Mouse (Mus musculus): Measurements from ENCODE around the gene Rreb1. TPM values are rescaled to one million over a fixed set of nuclear protein-coding genes. Genes with fewer than 3 reads are reported as not detected.

The Rreb1 gene
- polyA plus RNA-seq, 1 experiment from 2014 or later: 21.1 TPM

DNA sequence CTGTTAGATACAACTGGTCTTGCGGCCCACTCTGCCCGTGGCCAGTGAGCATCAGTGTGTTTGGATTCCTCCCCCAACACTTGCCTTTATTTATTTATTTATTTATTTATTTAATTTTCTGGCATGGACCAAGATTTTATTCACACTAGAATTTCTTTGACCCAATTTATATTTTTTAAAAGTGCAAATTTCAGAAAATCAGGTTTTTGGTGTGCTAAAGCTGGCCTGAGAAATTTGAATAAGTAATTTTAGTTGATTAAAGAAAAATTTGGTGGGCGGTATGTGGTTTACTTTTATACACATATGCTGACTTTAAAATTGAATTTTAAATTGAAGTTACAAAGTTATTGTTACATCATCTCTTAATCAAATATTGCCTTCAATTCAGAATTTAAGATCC is 82.0 kb downstream of the Rreb1 start:
- H3K27me3 ChIP-seq: no peaks in the 10 kb centered on the region
- no peak for TF ChIP-seq CTCF (IDR thresholded peaks at IDR 0.05)
- CTCF ChIA-PET: interaction anchor here (1.4 kb wide), 1 partner anchor 12 kb away, joined by 4 read pairs; no protein-coding TSS in a partner anchor
- DNase-seq (ENCODE audit: low read depth, low spot score): no peak
- POLR2A ChIA-PET: no interaction called here
- in situ Hi-C loops (cut with MboI; ENCODE audit: low pct_unique_long_range_greater_than_20kb): no loop called here
- no peak for ATAC-seq

DNA sequence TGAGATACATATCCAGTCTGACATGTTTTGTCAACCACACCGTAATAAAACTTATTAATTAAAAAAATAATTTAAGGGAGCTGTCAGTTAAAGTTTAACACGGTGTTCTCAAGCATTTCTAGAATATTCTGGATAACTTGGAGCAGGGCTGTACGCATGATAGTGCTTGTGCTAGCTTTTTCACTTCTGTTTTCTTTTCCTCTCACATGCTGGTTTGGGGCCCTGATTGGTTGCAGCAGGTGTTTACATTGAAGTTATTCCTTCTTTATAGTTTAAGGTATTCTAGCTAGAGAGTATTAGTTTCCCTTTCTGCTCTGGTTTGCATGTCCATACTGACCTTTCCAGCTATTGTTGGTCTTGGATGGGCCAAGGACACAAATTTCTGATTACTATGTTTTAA is 82.6 kb downstream of the Rreb1 start:
- in situ Hi-C loops (cut with MboI; ENCODE audit: low pct_unique_long_range_greater_than_20kb): no loop called here
- no peak for DNase-seq (ENCODE audit: low read depth, low spot score)
- POLR2A ChIA-PET: no interaction called here
- no peak for TF ChIP-seq CTCF (IDR thresholded peaks at IDR 0.05)
- no peak for ATAC-seq
- CTCF ChIA-PET: interaction anchor here (1.4 kb wide), 1 partner anchor 11 kb away, joined by 4 read pairs; no protein-coding TSS in a partner anchor
- no peaks in the 10 kb centered on the region for H3K27me3 ChIP-seq

DNA sequence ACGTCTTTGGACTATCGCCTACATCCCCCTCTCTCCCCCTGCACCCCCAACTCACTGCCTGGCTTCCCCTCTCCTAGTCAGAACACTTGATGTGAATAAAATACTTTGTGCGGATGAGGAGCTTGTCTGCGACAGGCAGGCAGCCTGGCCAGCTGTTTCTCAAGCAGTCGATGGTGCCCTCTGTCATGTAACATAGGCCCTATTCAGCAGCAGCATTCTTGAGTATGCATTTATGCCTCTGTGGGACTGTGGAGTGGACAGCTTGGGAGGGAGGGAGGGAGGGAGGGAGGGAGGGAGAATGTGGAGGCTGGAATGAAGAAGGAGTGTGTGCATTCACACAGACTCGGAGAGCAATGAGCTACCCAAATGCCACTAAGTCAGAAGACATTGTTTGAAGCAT is 84.3 kb downstream of the Rreb1 start:
- ChIA-PET POLR2A (no interaction called here), CTCF (interaction anchor here (1.1 kb wide), 1 partner anchor 19 kb away, joined by 3 read pairs; no protein-coding TSS in a partner anchor)
- ATAC-seq: no peak

DNA sequence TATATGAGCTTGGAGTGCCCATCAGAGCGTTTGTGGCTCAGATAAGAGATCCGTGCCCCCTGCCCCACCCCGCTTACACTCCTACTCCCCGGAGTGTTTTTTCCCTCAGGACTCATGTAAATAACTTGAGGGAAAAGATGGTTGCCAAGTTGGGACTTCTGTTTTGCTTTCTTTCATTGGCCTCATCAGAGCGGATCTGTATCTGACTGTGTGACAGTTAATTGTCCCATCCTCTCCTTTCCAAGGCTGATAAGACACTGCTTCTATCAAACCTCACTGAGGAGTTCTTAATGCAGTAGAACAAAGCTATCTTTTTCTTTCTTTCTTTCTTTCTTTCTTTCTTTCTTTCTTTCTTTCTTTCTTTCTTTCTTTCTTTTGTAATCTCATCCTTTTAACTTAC is 85.4 kb downstream of the Rreb1 start:
- ChIA-PET POLR2A (interaction anchor here (0.6 kb wide), 1 partner anchor 166 kb away, joined by 4 read pairs; no protein-coding TSS in a partner anchor), CTCF (no interaction called here)
- ATAC-seq: no peak
- no peaks in the 10 kb centered on the region for H3K27me3 ChIP-seq
- in situ Hi-C loops (cut with MboI; ENCODE audit: low pct_unique_long_range_greater_than_20kb): no loop called here
- no peak for DNase-seq (ENCODE audit: low read depth, low spot score)
- TF ChIP-seq CTCF (IDR thresholded peaks at IDR 0.05): no peak

More for the DNA sequence above, 84.3 kb downstream of the Rreb1 start:
- no peak for DNase-seq (ENCODE audit: low read depth, low spot score)
- no peak for TF ChIP-seq CTCF (IDR thresholded peaks at IDR 0.05)
- H3K27me3 ChIP-seq: no peaks in the 10 kb centered on the region
- in situ Hi-C loops (cut with MboI; ENCODE audit: low pct_unique_long_range_greater_than_20kb): no loop called here

DNA sequence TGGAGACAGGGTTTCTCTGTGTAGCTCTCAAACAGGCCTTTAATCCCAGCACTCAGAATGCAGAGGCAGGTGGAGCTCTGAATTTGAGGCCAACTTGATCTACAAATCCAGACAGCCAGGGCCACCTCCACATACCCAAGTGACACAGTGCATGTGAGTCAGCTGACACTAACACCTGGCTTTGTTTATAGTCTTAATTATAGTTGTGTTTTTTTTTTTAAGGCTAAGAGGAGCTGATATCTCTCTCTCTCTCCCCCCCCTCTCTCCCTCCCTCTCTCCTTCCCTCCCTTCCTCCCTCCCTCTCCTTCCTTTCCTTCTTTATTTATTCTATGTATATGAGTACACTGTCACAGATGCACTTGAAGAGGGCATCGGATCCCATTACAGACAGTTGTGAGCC is 86.5 kb downstream of the Rreb1 start:
- H3K27me3 ChIP-seq: no peaks in the 10 kb centered on the region
- TF ChIP-seq CTCF (IDR thresholded peaks at IDR 0.05): no peak
- ChIA-PET POLR2A (interaction anchor here (1.1 kb wide), 1 partner anchor 80 kb away, joined by 3 read pairs; no protein-coding TSS in a partner anchor), CTCF (no interaction called here)
- no peak for ATAC-seq
- in situ Hi-C loops (cut with MboI; ENCODE audit: low pct_unique_long_range_greater_than_20kb): no loop called here
- DNase-seq (ENCODE audit: low read depth, low spot score): no peak

DNA sequence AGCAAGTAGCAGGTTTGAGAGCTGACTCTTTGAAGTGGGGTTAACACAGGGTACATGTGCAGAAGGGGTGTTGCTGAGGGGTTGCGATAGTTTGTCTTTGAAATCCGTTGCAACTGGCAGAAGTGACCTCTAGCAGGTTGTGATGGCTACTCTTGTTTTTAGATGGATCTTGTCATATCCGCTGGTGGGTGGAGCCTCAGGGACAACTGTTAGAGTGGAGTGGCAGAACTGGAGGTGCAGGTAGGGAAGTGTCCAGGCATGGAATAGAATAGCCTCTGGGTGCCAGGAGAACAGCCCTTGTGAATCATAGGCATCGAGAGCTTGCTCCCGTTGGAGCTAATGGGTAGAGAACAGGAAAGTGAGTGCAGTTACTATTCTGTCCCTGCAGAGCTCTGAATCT is 88.1 kb downstream of the Rreb1 start:
- in situ Hi-C loops (cut with MboI; ENCODE audit: low pct_unique_long_range_greater_than_20kb): no loop called here
- no peak for ATAC-seq
- no peak for TF ChIP-seq CTCF (IDR thresholded peaks at IDR 0.05)
- CTCF ChIA-PET: interaction anchor here (0.8 to 1.6 kb wide), 3 partner anchors 15 to 30 kb away, joined by 3 to 4 read pairs (median 3); no protein-coding TSS in a partner anchor
- POLR2A ChIA-PET: interaction anchor here (0.9 kb wide), 1 partner anchor 14 kb away, joined by 5 read pairs; no protein-coding TSS in a partner anchor
- no peak for DNase-seq (ENCODE audit: low read depth, low spot score)
- no peaks in the 10 kb centered on the region for H3K27me3 ChIP-seq

DNA sequence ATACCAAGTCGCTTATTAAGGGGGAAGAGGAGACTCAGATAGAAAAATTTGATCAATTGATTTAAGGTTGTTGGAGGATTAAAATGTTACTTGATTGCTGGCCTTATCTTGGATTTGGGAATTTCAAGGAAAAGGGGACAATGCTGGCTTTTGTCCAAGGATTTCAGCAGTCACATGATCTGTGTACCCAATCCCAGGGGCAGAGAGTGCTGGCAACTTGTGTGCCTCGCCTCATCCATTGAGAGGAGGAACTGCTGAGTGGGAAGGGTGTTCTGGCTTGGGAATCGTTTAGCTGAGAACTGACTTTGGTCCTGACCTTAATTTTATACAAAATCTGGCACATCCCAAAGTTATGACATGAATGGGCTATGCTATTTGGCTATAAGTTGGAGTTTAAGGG is 88.6 kb downstream of the Rreb1 start:
- no peak for TF ChIP-seq CTCF (IDR thresholded peaks at IDR 0.05)
- CTCF ChIA-PET: interaction anchor here (0.8 to 1.1 kb wide), 2 partner anchors 14 to 29 kb away, joined by 3 read pairs; no protein-coding TSS in a partner anchor
- ATAC-seq: no peak
- no peak for DNase-seq (ENCODE audit: low read depth, low spot score)
- in situ Hi-C loops (cut with MboI; ENCODE audit: low pct_unique_long_range_greater_than_20kb): no loop called here
- H3K27me3 ChIP-seq: no peaks in the 10 kb centered on the region
- POLR2A ChIA-PET: interaction anchor here (0.6 kb wide), 1 partner anchor 79 kb away, joined by 4 read pairs; no protein-coding TSS in a partner anchor

DNA sequence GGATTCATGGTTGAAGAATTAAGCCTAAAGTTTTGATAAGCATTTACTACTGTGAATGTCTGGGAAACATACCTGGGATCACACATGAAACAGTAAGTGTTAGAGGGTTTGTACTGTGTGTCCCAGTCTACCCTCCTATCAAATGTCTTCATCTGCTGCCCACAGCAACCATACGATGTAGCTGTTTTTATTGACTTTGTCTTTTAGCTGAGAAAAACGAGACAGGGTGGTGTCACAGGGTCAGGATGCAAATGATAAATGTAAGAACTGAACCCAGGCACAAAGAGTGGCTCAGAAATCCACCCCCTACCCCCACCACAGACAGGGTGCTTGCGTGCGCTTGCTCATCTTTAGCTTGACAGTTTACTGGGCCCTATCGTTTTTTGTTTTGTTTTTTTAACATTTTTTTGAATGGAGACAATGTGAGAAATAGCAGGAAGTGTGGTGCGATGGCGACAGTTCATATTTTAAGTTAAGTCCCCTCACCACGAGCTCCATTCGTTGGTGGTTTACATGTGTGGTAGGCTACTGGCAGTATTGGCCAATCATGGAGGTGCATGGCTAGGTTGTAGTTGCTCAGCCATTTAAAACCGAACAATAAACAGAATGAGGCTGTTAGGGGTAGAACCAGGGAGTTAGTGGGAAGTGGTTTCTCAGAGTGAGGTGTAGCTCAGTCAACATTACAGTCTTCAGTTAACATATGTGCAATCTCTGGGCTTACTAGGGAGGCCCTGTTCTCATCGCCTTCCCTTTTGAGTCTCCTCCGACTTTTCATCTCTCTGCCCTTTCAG is 92.1 kb downstream of the Rreb1 start:
- in situ Hi-C loops (cut with MboI; ENCODE audit: low pct_unique_long_range_greater_than_20kb): no loop called here
- no peak for DNase-seq (ENCODE audit: low read depth, low spot score)
- ChIA-PET POLR2A (no interaction called here), CTCF (interaction anchor here (0.9 to 1.3 kb wide), 2 partner anchors 9 to 35 kb away, joined by 3 read pairs; no protein-coding TSS in a partner anchor)
- no peak for ATAC-seq
- no peaks in the 10 kb centered on the region for H3K27me3 ChIP-seq
- TF ChIP-seq CTCF (IDR thresholded peaks at IDR 0.05): no peak

DNA sequence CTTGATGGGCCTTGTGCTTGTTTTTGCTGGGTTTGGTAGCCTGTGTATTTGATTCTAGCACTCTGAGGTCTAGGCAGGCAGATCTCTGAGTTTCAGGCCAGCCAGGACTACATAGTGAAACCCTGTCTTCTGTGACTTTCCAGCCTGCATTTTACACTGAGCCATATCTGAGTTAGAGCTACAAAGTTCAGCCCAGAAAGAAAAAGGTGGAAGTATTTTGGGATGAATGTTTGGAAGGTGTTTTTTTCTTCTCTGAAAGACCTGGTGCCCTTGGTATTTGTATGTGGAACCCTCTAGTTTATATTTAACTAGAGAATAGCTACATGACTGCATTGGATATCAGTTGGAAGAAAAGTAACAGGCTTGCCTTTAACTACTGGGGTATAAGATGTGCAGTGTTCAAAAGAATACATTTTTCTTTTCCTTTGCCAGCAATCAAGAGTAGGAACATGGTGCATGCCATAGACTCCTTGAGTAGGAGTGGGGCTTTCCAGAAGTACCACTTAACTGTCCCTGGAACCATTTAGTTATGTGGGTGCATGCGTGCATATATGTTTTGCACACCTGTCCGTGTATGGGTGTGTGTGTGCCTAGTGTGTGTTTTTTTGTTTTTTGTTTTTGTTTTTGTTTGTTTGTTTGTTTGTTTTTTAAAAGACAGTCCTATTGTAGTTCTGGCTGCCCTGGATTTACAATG is 94.1 kb downstream of the Rreb1 start:
- DNase-seq (ENCODE audit: low read depth, low spot score) (no peak), ATAC-seq (no peak)
- CTCF ChIA-PET: interaction anchor here (0.9 to 2.1 kb wide), 3 partner anchors 8 to 15 kb away, joined by 3 to 5 read pairs (median 4); no protein-coding TSS in a partner anchor
- POLR2A ChIA-PET: interaction anchor here (0.6 kb wide), 2 partner anchors 24 to 42 kb away, joined by 3 to 4 read pairs; no protein-coding TSS in a partner anchor
- in situ Hi-C loops (cut with MboI; ENCODE audit: low pct_unique_long_range_greater_than_20kb): no loop called here
- no peak for TF ChIP-seq CTCF (IDR thresholded peaks at IDR 0.05)
- H3K27me3 ChIP-seq: no peaks in the 10 kb centered on the region

DNA sequence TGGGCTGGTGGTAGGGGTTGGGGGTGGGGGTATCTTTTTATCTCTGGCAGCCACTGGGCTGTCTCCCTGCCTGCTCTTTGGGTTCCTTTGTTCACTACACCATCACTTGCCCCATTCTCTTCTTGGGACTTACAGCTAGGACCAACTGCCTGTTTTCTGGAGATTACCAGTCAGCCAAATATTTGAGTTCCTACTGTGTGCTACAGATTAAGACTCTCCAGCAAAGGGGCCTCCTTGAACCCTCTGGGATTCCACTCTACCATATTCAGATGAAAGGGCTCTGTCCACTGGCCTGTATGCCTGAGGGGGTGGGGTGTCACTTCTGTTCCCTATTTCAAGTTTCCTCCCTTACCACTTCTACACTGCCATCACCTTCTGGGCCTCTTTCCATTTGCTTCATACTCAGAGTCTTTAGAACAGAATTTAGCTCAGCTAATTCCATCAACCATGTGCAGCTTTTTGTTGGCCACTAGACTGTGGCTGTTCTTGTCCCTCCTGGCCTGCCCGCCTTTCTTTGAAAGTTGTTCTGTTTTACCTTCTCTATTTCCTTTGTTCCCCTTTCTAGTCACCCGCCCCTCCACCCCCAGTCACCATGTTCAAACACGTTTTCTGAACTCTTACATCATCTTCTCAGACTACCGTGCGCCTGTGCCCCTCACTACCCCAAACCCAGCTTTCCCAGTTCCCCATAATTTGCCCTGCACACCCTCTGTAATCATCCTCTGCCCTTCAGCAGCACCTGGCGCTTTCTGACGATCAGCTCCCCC is 95.1 kb downstream of the Rreb1 start:
- ChIA-PET CTCF (interaction anchor here (2.1 kb wide), 1 partner anchor 16 kb away, joined by 5 read pairs; no protein-coding TSS in a partner anchor), POLR2A (interaction anchor here (0.6 kb wide), 1 partner anchor 25 kb away, joined by 4 read pairs; no protein-coding TSS in a partner anchor)
- DNase-seq (ENCODE audit: low read depth, low spot score): no peak
- ATAC-seq: no peak
- in situ Hi-C loops (cut with MboI; ENCODE audit: low pct_unique_long_range_greater_than_20kb): no loop called here
- no peak for TF ChIP-seq CTCF (IDR thresholded peaks at IDR 0.05)
- no peaks in the 10 kb centered on the region for H3K27me3 ChIP-seq
